Mouse (Mus musculus) CH12.LX (cell line): ENCODE measurements around the gene B9d2. TPM values are rescaled to one million over a fixed set of nuclear protein-coding genes. Genes with fewer than 3 reads are reported as not detected.
A peak's percentile ranks its signal among the peaks of the same experiment; 100 is the strongest.

Experiments
- DNase-seq: peaks from one replicate; pipeline ENCODE4 v3.0.0-alpha.2; 2013; ENCODE audit errors: extremely low read depth
- H3K27ac ChIP-seq: 2 replicates; pipeline ENCODE4 v1.5.1; 2012; ENCODE audit warnings: low read depth, mild to moderate bottlenecking, control low read depth, moderate library complexity; ENCODE audit not compliant: insufficient read depth
- H3K27me3 ChIP-seq: replicated peaks from 2 replicates; pipeline ENCODE3; 2012; ENCODE audit warnings: inconsistent platforms
- H3K36me3 ChIP-seq, 2 experiments: replicated peaks in 1 of 2; 2 replicates each; pipeline versions ENCODE3 to v1.6.1; 2012; ENCODE audit warnings: inconsistent platforms in 1 of 2, low read length in 1 of 2, mild to moderate bottlenecking in 1 of 2, mixed read lengths in 1 of 2, moderate library complexity in 1 of 2; ENCODE audit not compliant: control insufficient read depth in 1 of 2, insufficient read depth in 1 of 2
- H3K4me1 ChIP-seq, 2 experiments: 2 replicates each; pipeline ENCODE4 v1.6.1; 2012; ENCODE audit warnings: inconsistent platforms in 1 of 2, moderate library complexity in 1 of 2; ENCODE audit not compliant: insufficient read depth in 2 of 2, control insufficient read depth in 1 of 2
- H3K4me2 ChIP-seq: 2 replicates; pipeline ENCODE4 v1.6.1; 2012; ENCODE audit warnings: low read depth, mild to moderate bottlenecking, control low read depth; ENCODE audit not compliant: poor library complexity, insufficient read depth, severe bottlenecking
- H3K4me3 ChIP-seq, 3 experiments: fragments of 150-350 bp in 1 of 3; sonication (generic) in 1 of 3; replicated peaks in 1 of 3; 2 replicates each; pipeline versions ENCODE3 to v1.5.1; 2011 to 2012; ENCODE audit warnings: low read depth in 2 of 3, low read length in 2 of 3, mild to moderate bottlenecking in 2 of 3, moderate library complexity in 2 of 3, control low read depth in 1 of 3, improper control_type of control experiment in 1 of 3, inconsistent platforms in 1 of 3, mixed read lengths in 1 of 3; ENCODE audit not compliant: poor library complexity in 1 of 3
- H3K79me2 ChIP-seq: replicated peaks from 2 replicates; pipeline ENCODE4 v1.6.1; 2012; ENCODE audit warnings: mild to moderate bottlenecking, moderate library complexity; ENCODE audit not compliant: control insufficient read depth, poor library complexity, insufficient read depth, severe bottlenecking; ENCODE audit errors: extremely low read depth
- H3K9ac ChIP-seq: 2 replicates; pipeline ENCODE4 v1.6.1; 2012; ENCODE audit warnings: low read depth, mild to moderate bottlenecking, control low read depth, moderate library complexity; ENCODE audit not compliant: insufficient read depth
- H3K9me3 ChIP-seq: replicated peaks from 2 replicates; pipeline ENCODE3; 2012; ENCODE audit warnings: low read length, inconsistent platforms, mixed read lengths
- BHLHE40 ChIP-seq: IDR thresholded peaks from 2 replicates; pipeline ENCODE4 v1.6.1; 2011; ENCODE audit warnings: mild to moderate bottlenecking, low read depth, low read length, improper control_type of control experiment
- CTCF ChIP-seq, 2 experiments: IDR thresholded peaks in 1 of 2; conservative IDR thresholded peaks in 1 of 2; 2 replicates each; pipeline ENCODE4 v1.5.1; 2011 to 2012; ENCODE audit warnings: low read depth in 2 of 2, low read length in 2 of 2, improper control_type of control experiment in 1 of 2, inconsistent platforms in 1 of 2, mild to moderate bottlenecking in 1 of 2, moderate library complexity in 1 of 2
- E2F4 ChIP-seq: IDR thresholded peaks from 2 replicates; pipeline ENCODE4 v1.6.1; 2011; ENCODE audit warnings: low read depth, low read length, improper control_type of control experiment; ENCODE audit not compliant: insufficient replicate concordance
- ELF1 ChIP-seq: IDR thresholded peaks from 2 replicates; pipeline ENCODE4 v1.6.1; 2014; ENCODE audit warnings: low read depth, mild to moderate bottlenecking, inconsistent platforms, low read length, improper control_type of control experiment
- EP300 ChIP-seq: IDR thresholded peaks from 2 replicates; pipeline ENCODE4 v1.6.1; 2011; ENCODE audit warnings: low read length, improper control_type of control experiment
- ETS1 ChIP-seq: conservative IDR thresholded peaks from 2 replicates; pipeline ENCODE4 v1.6.1; 2012; ENCODE audit warnings: low read depth, mild to moderate bottlenecking, inconsistent platforms, low read length, improper control_type of control experiment, moderate library complexity
- HCFC1 ChIP-seq: IDR thresholded peaks from 2 replicates; pipeline ENCODE4 v1.6.1; 2012; ENCODE audit warnings: low read depth, mild to moderate bottlenecking, inconsistent platforms, low read length, improper control_type of control experiment
- IRF4 ChIP-seq: IDR thresholded peaks from 2 replicates; pipeline ENCODE4 v1.6.1; 2014; ENCODE audit warnings: low read depth, mild to moderate bottlenecking, inconsistent platforms, low read length, improper control_type of control experiment
- JUN ChIP-seq: IDR thresholded peaks from 2 replicates; pipeline ENCODE4 v1.6.1; 2011; ENCODE audit warnings: low read depth, mild to moderate bottlenecking, low read length, improper control_type of control experiment, moderate library complexity; ENCODE audit not compliant: insufficient read depth
- MAX ChIP-seq: IDR thresholded peaks from 2 replicates; pipeline ENCODE4 v1.6.1; 2011; ENCODE audit warnings: low read length, improper control_type of control experiment
- MAZ ChIP-seq: IDR thresholded peaks from 2 replicates; pipeline ENCODE4 v1.6.1; 2012; ENCODE audit warnings: low read depth, mild to moderate bottlenecking, inconsistent platforms, low read length, improper control_type of control experiment, moderate library complexity
- MEF2A ChIP-seq: IDR thresholded peaks from 2 replicates; pipeline ENCODE4 v1.6.1; 2014; ENCODE audit warnings: low read depth, mild to moderate bottlenecking, inconsistent platforms, low read length, improper control_type of control experiment, borderline replicate concordance
- MXI1 ChIP-seq: IDR thresholded peaks from 2 replicates; pipeline ENCODE4 v1.6.1; 2011; ENCODE audit warnings: mild to moderate bottlenecking, low read depth, low read length, improper control_type of control experiment
- MYC ChIP-seq: IDR thresholded peaks from 2 replicates; pipeline ENCODE4 v1.6.1; 2011; ENCODE audit warnings: low read depth, mild to moderate bottlenecking, improper control_type of control experiment, low read length
- NELFE ChIP-seq: IDR thresholded peaks from 2 replicates; pipeline ENCODE4 v1.6.1; 2011; ENCODE audit warnings: low read depth, low read length, improper control_type of control experiment
- RAD21 ChIP-seq: IDR thresholded peaks from 2 replicates; pipeline ENCODE4 v1.6.1; 2011; ENCODE audit warnings: low read depth, mild to moderate bottlenecking, low read length, improper control_type of control experiment, moderate library complexity
- RCOR1 ChIP-seq: conservative IDR thresholded peaks from 2 replicates; pipeline ENCODE4 v1.6.1; 2012; ENCODE audit warnings: low read depth, mild to moderate bottlenecking, inconsistent platforms, low read length, improper control_type of control experiment
- SIN3A ChIP-seq: IDR thresholded peaks from 2 replicates; pipeline ENCODE4 v1.6.1; 2012; ENCODE audit warnings: low read length, improper control_type of control experiment, inconsistent platforms
- SMC3 ChIP-seq: IDR thresholded peaks from 2 replicates; pipeline ENCODE4 v1.6.1; 2011; ENCODE audit warnings: low read depth, low read length, improper control_type of control experiment
- TBP ChIP-seq: conservative IDR thresholded peaks from 2 replicates; pipeline ENCODE4 v1.6.1; 2011; ENCODE audit warnings: low read depth, low read length, improper control_type of control experiment
- TCF12 ChIP-seq: IDR thresholded peaks from 2 replicates; pipeline ENCODE4 v1.6.1; 2014; ENCODE audit warnings: low read depth, mild to moderate bottlenecking, inconsistent platforms, low read length, improper control_type of control experiment
- UBTF ChIP-seq: IDR thresholded peaks from 2 replicates; pipeline ENCODE4 v1.6.1; 2012; ENCODE audit warnings: low read depth, mild to moderate bottlenecking, inconsistent platforms, low read length, improper control_type of control experiment, moderate library complexity
- USF1 ChIP-seq: IDR thresholded peaks from 2 replicates; pipeline ENCODE4 v1.6.1; 2014; ENCODE audit warnings: low read depth, mild to moderate bottlenecking, inconsistent platforms, low read length, improper control_type of control experiment
- ZC3H11A ChIP-seq: IDR thresholded peaks from 2 replicates; pipeline ENCODE4 v1.6.1; 2012; ENCODE audit warnings: low read depth, mild to moderate bottlenecking, inconsistent platforms, low read length, improper control_type of control experiment
- ZKSCAN1 ChIP-seq: IDR thresholded peaks from 2 replicates; pipeline ENCODE4 v1.6.1; 2012; ENCODE audit warnings: low read depth, inconsistent platforms, low read length, improper control_type of control experiment, borderline replicate concordance
- ZMIZ1 ChIP-seq: IDR thresholded peaks from 2 replicates; pipeline ENCODE4 v1.6.1; 2012; ENCODE audit warnings: low read depth, mild to moderate bottlenecking, inconsistent platforms, low read length, improper control_type of control experiment
- dilution Hi-C: fragments of 300-500 bp; cut with MboI; formaldehyde crosslinking; loops from 2 replicates; pipeline ENCODE4 v1.14.3; 2020; ENCODE audit warnings: low sequenced_read_pairs; ENCODE audit not compliant: extremely low pct_unique_long_range_greater_than_20kb, extremely low pct_ligation_motif_present
- in situ Hi-C: fragments of 300-500 bp; cut with MboI; formaldehyde crosslinking; loops from 3 replicates; pipeline ENCODE4 v1.14.3; 2019; ENCODE audit warnings: low sequenced_read_pairs, low pct_ligation_motif_present, low pct_unique_long_range_greater_than_20kb, mixed read lengths
- polyA plus RNA-seq: library from polyadenylated mRNA; unstranded; fragments of >175 nt; gene quantifications from 2 replicates; pipeline ENCODE4 v1.2.1, GENCODE M21; 2012; ENCODE audit warnings: low read depth; ENCODE audit not compliant: insufficient read length
- total RNA-seq, 2 experiments: library from RNA; depleted of rRNA; stranded (reverse); fragments of 300-350 nt in 1 of 2; fragments of >200 nt in 1 of 2; gene quantifications; 2 replicates each; pipeline ENCODE4 v1.2.3; 2012 to 2014

Gene B9d2
- total and polyA plus RNA-seq, 3 experiments: 9.3 to 21.2 (median 15.8) TPM

GRCm38 (mm10) chr7:25686680-25687531 lies 6.3 kb downstream of the B9d2 start, which contains the start of gene Tgfb1 (continued):
- TF ChIP-seq UBTF: peak; percentile 81; the same call in 1 of the 2 replicates
- TF ChIP-seq HCFC1: no peak
- TF ChIP-seq E2F4: no peak
- no peak for TF ChIP-seq ZC3H11A
- TF ChIP-seq BHLHE40: no peak
- TF ChIP-seq MYC: no peak
- no peak for TF ChIP-seq RAD21
- no peak for TF ChIP-seq RCOR1
- TF ChIP-seq CTCF (conservative IDR thresholded peaks at IDR 0.05 in 1 of 2, IDR thresholded peaks at IDR 0.05 in 1 of 2; ENCODE audit: low read depth in 2 of 2, low read length in 2 of 2): peak in 1 of 2 experiments; percentile 67; a peak in 2 of 4 replicates

GRCm38 (mm10) chr7:25687811-25688401 lies 7.3 kb downstream of the B9d2 start:
- dilution Hi-C loops: no loop called here
- peaks cover 21 to 45% of the 10 kb centered on the region in 2 experiments for H3K4me1 ChIP-seq
- H3K9ac ChIP-seq: peak overlapping the region; percentile 98
- no peaks in the 10 kb centered on the region for H3K9me3 ChIP-seq
- peaks cover 10 to 44% of the 10 kb centered on the region in 2 experiments for H3K36me3 ChIP-seq
- no peaks in the 10 kb centered on the region for H3K27me3 ChIP-seq
- peaks cover 25% of the 10 kb centered on the region for H3K79me2 ChIP-seq
- peak overlapping the region; percentile 73 to 87 (median 83) for H3K4me3 ChIP-seq
- H3K27ac ChIP-seq: peak overlapping the region; percentile 64
- TF ChIP-seq MAZ: peak; percentile 76; the same call in 1 of the 2 replicates
- peak; percentile 43; the same call in 1 of the 2 replicates for TF ChIP-seq ZMIZ1
- TF ChIP-seq IRF4: no peak; the same call in 1 of the 2 replicates
- TF ChIP-seq ETS1: 0 out of 2 replicates have a peak, but pooled peaks have one; percentile 7
- TF ChIP-seq ZKSCAN1: peak; percentile 16; the same call in 1 of the 2 replicates
- TF ChIP-seq RAD21: no peak; the same call in none of the 2 replicates
- TF ChIP-seq MYC: no peak; the same call in 1 of the 2 replicates
- no peak for TF ChIP-seq ELF1
- TF ChIP-seq BHLHE40: no peak
- no peak for TF ChIP-seq JUN
- peak; percentile 45; the same call in 1 of the 2 replicates for TF ChIP-seq TCF12
- TF ChIP-seq EP300: no peak
- TF ChIP-seq HCFC1: peak; percentile 19; the same call in 1 of the 2 replicates
- peak in 1 of 2 experiments; percentile 68; a peak in 2 of 4 replicates for TF ChIP-seq CTCF (conservative IDR thresholded peaks at IDR 0.05 in 1 of 2, IDR thresholded peaks at IDR 0.05 in 1 of 2; ENCODE audit: low read depth in 2 of 2, low read length in 2 of 2)
- no peak for TF ChIP-seq E2F4
- TF ChIP-seq MAX: peak; percentile 15; the same call in 1 of the 2 replicates
- peak; percentile 18; the same call in 1 of the 2 replicates for TF ChIP-seq NELFE
- no peak for TF ChIP-seq TBP
- TF ChIP-seq UBTF: peak; percentile 91; the same call in 1 of the 2 replicates
- no peak for TF ChIP-seq USF1
- peak; percentile 75 for TF ChIP-seq SIN3A
- no peak for TF ChIP-seq MEF2A
- peak; percentile 62 for TF ChIP-seq MXI1
- peak; percentile 24; the same call in 1 of the 2 replicates for TF ChIP-seq SMC3
- TF ChIP-seq, all 38 proteins: peak for 13
- in situ Hi-C loops: no loop called here
- DNase-seq: peak; percentile 48
- H3K4me2 ChIP-seq: peak overlapping the region; percentile 60
